Mouse (Mus musculus): ENCODE measurements around the gene Pbld2.

GRCm38 (mm10) chr10:63047751-63048150 is 23.6 kb downstream of the Pbld2 start:
- TF ChIP-seq POLR2A (IDR thresholded peaks at IDR 0.05; ENCODE audit: borderline replicate concordance, insufficient read depth, low read length) (no peak), CTCF (IDR thresholded peaks at IDR 0.05; ENCODE audit: borderline replicate concordance, insufficient read depth, low read depth, low read length) (no peak)
